Mouse (Mus musculus) liver, embryonic 14.5 days (tissue): ENCODE data around the gene Apbb2.

Experiments used
- CTCF ChIP-seq: IDR thresholded peaks from 2 replicates; pipeline ENCODE4 v1.5.1; 2016; ENCODE audit warnings: antibody characterized with exemption, low read depth, control low read depth
- EP300 ChIP-seq: IDR thresholded peaks from 2 replicates; pipeline ENCODE4 v1.6.1; 2016; ENCODE audit warnings: antibody characterized with exemption, low read depth

DNA sequence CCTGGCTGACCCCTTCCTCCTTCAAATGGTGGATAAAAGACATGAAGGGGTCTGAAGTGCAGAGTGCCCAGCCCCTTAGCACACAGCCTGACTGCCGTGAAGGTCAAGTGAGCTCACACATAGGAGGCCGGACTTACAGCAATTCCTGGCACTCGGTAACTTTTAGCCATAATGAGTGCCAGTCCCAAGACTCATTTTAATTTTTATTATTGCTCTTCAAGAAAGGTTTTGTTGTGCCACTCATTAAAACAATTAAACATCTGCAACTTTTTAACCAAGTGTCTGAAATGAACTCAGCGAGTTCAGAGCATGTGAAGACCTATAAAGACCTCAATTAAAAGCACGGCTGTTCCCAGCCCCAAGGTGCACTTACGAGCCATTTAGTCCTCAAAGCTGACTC, 239.6 kb downstream of the Apbb2 start:
- TF ChIP-seq CTCF (no peak), EP300 (no peak)
